26 mouse cellular contexts compared by ENCODE assay signal in the genomic region with DNA sequence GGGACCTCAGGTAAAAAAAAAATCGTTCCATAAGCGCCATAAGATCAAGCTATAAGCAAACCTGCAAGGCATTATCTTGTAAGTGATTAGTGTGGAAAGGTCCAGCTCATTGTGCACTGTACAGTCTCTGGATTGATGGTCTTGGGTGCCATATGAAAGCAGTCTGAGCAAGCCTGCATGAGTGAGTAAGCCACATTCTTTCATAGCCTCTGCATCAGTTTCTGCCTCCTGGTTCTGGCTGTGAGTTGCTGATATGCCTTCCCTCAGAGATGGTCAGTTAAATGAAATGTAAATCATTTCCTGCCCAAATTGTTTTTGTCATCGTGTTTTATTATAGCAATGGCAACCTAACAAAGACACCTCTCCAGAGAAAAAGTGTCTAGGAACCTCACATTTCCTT.
DNase-seq lines count a peak whose midpoint lies in the region; ATAC-seq and TF ChIP-seq lines count a peak whose summit lies in the region.
"Had no signal": no experiment of that assay in that cellular context is flagged by ENCODE, and none has a peak within 500 bp of the region (broad histone marks: within the 10 kb centered on the region; RNA-seq: fewer than 3 reads in every experiment).

No protein-coding gene starts in this region.

- H3K4me3 ChIP-seq in limb, embryonic 10.5 days, result no peak overlapping the region
- H3K4me3 ChIP-seq in kidney, embryonic 15.5 days (replicated peaks), result no peak overlapping the region
- H3K4me3 ChIP-seq: embryonic facial prominence, embryonic 10.5 days; embryonic facial prominence, embryonic 12.5 days; erythroblast, embryonic 14.5 days; forebrain, embryonic 10.5 days; forebrain, embryonic 12.5 days had no signal

- in situ Hi-C loops in Patski (cut with MboI; ENCODE audit: low pct_unique_long_range_greater_than_20kb), result no loop called here

- no peak overlapping the region for H3K9ac ChIP-seq in kidney, embryonic 15.5 days
- H3K9ac ChIP-seq: embryonic facial prominence, embryonic 12.5 days; forebrain, embryonic 12.5 days had no signal

- CTCF ChIA-PET in Patski (lab: Charles Lee), result interaction anchor here (1.0 kb wide), 1 partner anchor 10 kb away, joined by 5 read pairs; no protein-coding TSS in a partner anchor

- no peaks in the 10 kb centered on the region for H3K9me3 ChIP-seq in limb, embryonic 10.5 days (replicated peaks)
- H3K9me3 ChIP-seq in kidney, embryonic 15.5 days (replicated peaks), result no peaks in the 10 kb centered on the region
- H3K9me3 ChIP-seq: embryonic facial prominence, embryonic 10.5 days; embryonic facial prominence, embryonic 12.5 days; forebrain, embryonic 10.5 days; forebrain, embryonic 12.5 days; G1E had no signal

- DNase-seq in 3T3-L1 (ENCODE audit: low read depth, low spot score) (peak; percentile 64), Patski (ENCODE audit: low read depth, low spot score) (no peak)
- peak; percentile 78 for DNase-seq in Muller cell, postnatal 12 days (ENCODE audit: inconsistent ontology term)
- DNase-seq in limb, embryonic 10.5 days (ENCODE audit: low spot score), result no peak
- no peak for DNase-seq in left cerebral cortex, adult 8-10 months (ENCODE audit: low spot score in 2 of 2)
- DNase-seq: adrenal gland, adult 8-10 months; adrenal gland, postnatal 14 days; adrenal gland, postnatal 36 days; B cell, adult 2 months; cerebellum, adult 11-12 months; cerebellum, adult 2 months; cerebellum, adult 9-10 months; cerebellum, postnatal 10 days; cerebellum, postnatal 25 days had no signal

- ATAC-seq in Patski, result peak; percentile 97
- ATAC-seq in kidney, embryonic 15.5 days (replicated peaks; ENCODE audit: low FRiP score), result no peak
- no peak for ATAC-seq in activated CD4-positive, CD25-positive, alpha-beta regulatory T cell, adult 4 months
- ATAC-seq: CD4-positive, CD25-positive, alpha-beta regulatory T cell, adult 4 months; forebrain, embryonic 14.5 days; forebrain, embryonic 16.5 days had no signal

- 87% methylated on average over 3 of the region's 3 CpGs for WGBS in limb, embryonic 10.5 days
- WGBS in kidney, embryonic 15.5 days, result 65% methylated on average over 3 of the region's 3 CpGs

- POLR2A ChIA-PET in Patski (lab: Charles Lee), result no interaction called here

- TF ChIP-seq CTCF in Patski (IDR thresholded peaks at IDR 0.05), result no peak

- H3K27ac ChIP-seq in limb, embryonic 10.5 days, result peak overlapping the region; percentile 53; the same call in 1 of the 2 replicates
- H3K27ac ChIP-seq in kidney, embryonic 15.5 days, result no peak overlapping the region
- H3K27ac ChIP-seq: embryonic facial prominence, embryonic 10.5 days; embryonic facial prominence, embryonic 12.5 days; forebrain, embryonic 12.5 days had no signal

- no peaks in the 10 kb centered on the region for H3K27me3 ChIP-seq in Patski
- no peaks in the 10 kb centered on the region for H3K27me3 ChIP-seq in limb, embryonic 10.5 days (ENCODE audit: low read depth, poor library complexity, severe bottlenecking)
- no peaks in the 10 kb centered on the region for H3K27me3 ChIP-seq in kidney, embryonic 15.5 days
- H3K27me3 ChIP-seq: CH12.LX; embryonic facial prominence, embryonic 12.5 days; forebrain, embryonic 12.5 days had no signal

- H3K4me2 ChIP-seq in kidney, embryonic 15.5 days, result no peak overlapping the region
- H3K4me2 ChIP-seq: embryonic facial prominence, embryonic 12.5 days; forebrain, embryonic 12.5 days had no signal

- H3K4me1 ChIP-seq in limb, embryonic 10.5 days, result peaks cover 49% of the 10 kb centered on the region
- H3K4me1 ChIP-seq in kidney, embryonic 15.5 days, result peaks cover 18% of the 10 kb centered on the region

- peaks cover 21% of the 10 kb centered on the region for H3K36me3 ChIP-seq in limb, embryonic 10.5 days
- H3K36me3 ChIP-seq in kidney, embryonic 15.5 days, result no peaks in the 10 kb centered on the region
- H3K36me3 ChIP-seq: embryonic facial prominence, embryonic 12.5 days; forebrain, embryonic 12.5 days; G1E had no signal

Comparison
In these comparisons a context has a peak if more than half of its experiments do, and no peak if none do; other contexts are left out.
1. DNase-seq: peak in 3T3-L1 (single experiment) and Muller cell, postnatal 12 days (single experiment); none in Patski (single experiment), limb, embryonic 10.5 days (single experiment) and left cerebral cortex, adult 8-10 months (0 of 2).